Mouse (Mus musculus) cerebellum, adult 2 months (tissue): ENCODE measurements around the gene Abca13.

Source experiments
- CTCF ChIP-seq: fragments of 200-500 bp; IDR thresholded peaks from 2 replicates; pipeline ENCODE4 v1.5.1; 2011; ENCODE audit warnings: low read depth, mild to moderate bottlenecking, control low read depth, low read length, moderate library complexity, borderline replicate concordance; ENCODE audit not compliant: insufficient read depth
- POLR2A ChIP-seq: fragments of 200-500 bp; IDR thresholded peaks from 2 replicates; pipeline ENCODE4 v1.6.1; 2011; ENCODE audit warnings: low read length, control low read depth, borderline replicate concordance; ENCODE audit not compliant: insufficient read depth

DNA sequence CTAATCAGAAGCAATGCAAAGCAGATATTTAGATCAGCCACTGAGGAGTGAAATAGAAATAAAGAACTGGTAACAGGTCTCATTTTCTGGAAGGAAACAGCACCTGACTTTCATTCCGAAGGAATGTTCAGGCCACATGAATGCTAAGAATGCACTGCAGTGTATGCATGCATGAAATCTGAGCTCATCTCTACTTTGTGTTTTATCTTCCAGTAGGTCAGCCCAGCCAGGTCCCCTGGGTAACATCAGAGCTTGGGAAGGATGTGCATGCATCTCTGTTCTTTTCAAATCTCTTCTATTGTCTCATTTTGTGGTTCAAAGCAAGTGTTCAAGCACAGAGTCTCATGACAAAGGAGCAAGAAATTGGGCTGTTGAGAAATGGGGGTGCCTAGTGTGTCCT, 346.6 kb downstream of the Abca13 start:
- TF ChIP-seq CTCF, result no peak
- TF ChIP-seq POLR2A, result no peak
